Mouse (Mus musculus) heart, postnatal 4 days (tissue): ENCODE results near the gene Nfkbid. TPM values are rescaled to one million over a fixed set of nuclear protein-coding genes. Genes with fewer than 3 reads are reported as not detected.

Source experiments
- DNase-seq: peaks from one replicate; pipeline ENCODE4 v3.0.0; 2021
- total RNA-seq, 2 experiments: library from RNA; stranded (reverse); gene quantifications; 2 replicates each; pipeline ENCODE4 v1.2.3; 2021

The Nfkbid gene
- 1 to 10 TPM in 1 of 2 experiments, under 1 TPM in 1; 0.43 to 1.3 TPM for total RNA-seq

- peak; percentile 62 for DNase-seq
These were observed at the start of gene Nfkbid for GRCm38 (mm10) chr7:30421175-30421889. TSS of gene Nfkbid (plus strand) at chr7:30421732.

GRCm38 (mm10) chr7:30373501-30373962 lies 48.0 kb upstream of the Nfkbid start:
- peak; percentile 92 for DNase-seq

- no peak for DNase-seq
These were observed 41.5 kb upstream of the Nfkbid start for GRCm38 (mm10) chr7:30380061-30380460.

GRCm38 (mm10) chr7:30384106-30384505 lies 37.4 kb upstream of the Nfkbid start:
- DNase-seq: no peak

GRCm38 (mm10) chr7:30392746-30393520 lies 28.6 kb upstream of the Nfkbid start:
- DNase-seq: no peak

- DNase-seq: no peak
These were observed 27.9 kb upstream of the Nfkbid start for GRCm38 (mm10) chr7:30393631-30394030.

GRCm38 (mm10) chr7:30394379-30394778 lies 27.2 kb upstream of the Nfkbid start:
- DNase-seq: peak; percentile 26

- no peak for DNase-seq
These were observed 26.7 kb upstream of the Nfkbid start for GRCm38 (mm10) chr7:30394871-30395270.

- DNase-seq: no peak
These were observed 21.9 kb upstream of the Nfkbid start for GRCm38 (mm10) chr7:30399671-30400070.

GRCm38 (mm10) chr7:30402343-30402742 lies 19.2 kb upstream of the Nfkbid start:
- DNase-seq: no peak

- DNase-seq: no peak
These were observed 12.9 kb upstream of the Nfkbid start for GRCm38 (mm10) chr7:30408639-30409038.

- no peak for DNase-seq
These were observed 11.7 kb upstream of the Nfkbid start for GRCm38 (mm10) chr7:30409789-30410188.

GRCm38 (mm10) chr7:30411023-30411422 lies 10.5 kb upstream of the Nfkbid start:
- DNase-seq: no peak

GRCm38 (mm10) chr7:30412735-30413147 lies 8.8 kb upstream of the Nfkbid start:
- DNase-seq: no peak

GRCm38 (mm10) chr7:30413596-30413995 lies 7.9 kb upstream of the Nfkbid start, which contains the start of gene Tyrobp:
TSS of gene Tyrobp (plus strand) at chr7:30413760.
- DNase-seq: no peak

- no peak for DNase-seq
These were observed 3.7 kb upstream of the Nfkbid start for GRCm38 (mm10) chr7:30417856-30418255.

GRCm38 (mm10) chr7:30419561-30420499 lies 1.7 kb upstream of the Nfkbid start, which contains the start of gene Hcst:
TSS of gene Hcst (minus strand) at chr7:30419854.
- DNase-seq: no peak

GRCm38 (mm10) chr7:30420673-30421072 lies 859 bp upstream of the Nfkbid start:
- no peak for DNase-seq

- peak; percentile 79 for DNase-seq
These were observed 431 bp downstream of the Nfkbid start for GRCm38 (mm10) chr7:30421890-30422435.

GRCm38 (mm10) chr7:30422560-30422959 lies 1.0 kb downstream of the Nfkbid start:
- DNase-seq: no peak

- no peak for DNase-seq
These were observed 1.6 kb downstream of the Nfkbid start for GRCm38 (mm10) chr7:30423071-30423641.

- DNase-seq: no peak
These were observed 7.8 kb downstream of the Nfkbid start for GRCm38 (mm10) chr7:30429327-30429726.
